Mouse (Mus musculus) CH12.LX (cell line): ENCODE data around the gene Tmeff1. TPM values are rescaled to one million over a fixed set of nuclear protein-coding genes. Genes with fewer than 3 reads are reported as not detected.

Experiments
- DNase-seq: peaks from one replicate; pipeline ENCODE4 v3.0.0-alpha.2; 2013; ENCODE audit errors: extremely low read depth
- H3K27ac ChIP-seq: 2 replicates; pipeline ENCODE4 v1.5.1; 2012; ENCODE audit warnings: low read depth, mild to moderate bottlenecking, control low read depth, moderate library complexity; ENCODE audit not compliant: insufficient read depth
- H3K27me3 ChIP-seq: replicated peaks from 2 replicates; pipeline ENCODE3; 2012; ENCODE audit warnings: inconsistent platforms
- H3K36me3 ChIP-seq, 2 experiments: replicated peaks in 1 of 2; 2 replicates each; pipeline versions ENCODE3 to v1.6.1; 2012; ENCODE audit warnings: inconsistent platforms in 1 of 2, low read length in 1 of 2, mild to moderate bottlenecking in 1 of 2, mixed read lengths in 1 of 2, moderate library complexity in 1 of 2; ENCODE audit not compliant: control insufficient read depth in 1 of 2, insufficient read depth in 1 of 2
- H3K4me1 ChIP-seq, 2 experiments: 2 replicates each; pipeline ENCODE4 v1.6.1; 2012; ENCODE audit warnings: inconsistent platforms in 1 of 2, moderate library complexity in 1 of 2; ENCODE audit not compliant: insufficient read depth in 2 of 2, control insufficient read depth in 1 of 2
- H3K4me2 ChIP-seq: 2 replicates; pipeline ENCODE4 v1.6.1; 2012; ENCODE audit warnings: low read depth, mild to moderate bottlenecking, control low read depth; ENCODE audit not compliant: poor library complexity, insufficient read depth, severe bottlenecking
- H3K4me3 ChIP-seq, 3 experiments: fragments of 150-350 bp in 1 of 3; sonication (generic) in 1 of 3; replicated peaks in 1 of 3; 2 replicates each; pipeline versions ENCODE3 to v1.5.1; 2011 to 2012; ENCODE audit warnings: low read depth in 2 of 3, low read length in 2 of 3, mild to moderate bottlenecking in 2 of 3, moderate library complexity in 2 of 3, control low read depth in 1 of 3, improper control_type of control experiment in 1 of 3, inconsistent platforms in 1 of 3, mixed read lengths in 1 of 3; ENCODE audit not compliant: poor library complexity in 1 of 3
- H3K79me2 ChIP-seq: replicated peaks from 2 replicates; pipeline ENCODE4 v1.6.1; 2012; ENCODE audit warnings: mild to moderate bottlenecking, moderate library complexity; ENCODE audit not compliant: control insufficient read depth, poor library complexity, insufficient read depth, severe bottlenecking; ENCODE audit errors: extremely low read depth
- H3K9ac ChIP-seq: 2 replicates; pipeline ENCODE4 v1.6.1; 2012; ENCODE audit warnings: low read depth, mild to moderate bottlenecking, control low read depth, moderate library complexity; ENCODE audit not compliant: insufficient read depth
- H3K9me3 ChIP-seq: replicated peaks from 2 replicates; pipeline ENCODE3; 2012; ENCODE audit warnings: low read length, inconsistent platforms, mixed read lengths
- BHLHE40 ChIP-seq: IDR thresholded peaks from 2 replicates; pipeline ENCODE4 v1.6.1; 2011; ENCODE audit warnings: mild to moderate bottlenecking, low read depth, low read length, improper control_type of control experiment
- CHD2 ChIP-seq: IDR thresholded peaks from 2 replicates; pipeline ENCODE4 v1.6.1; 2011; ENCODE audit warnings: low read length, improper control_type of control experiment
- CTCF ChIP-seq, 2 experiments: IDR thresholded peaks in 1 of 2; conservative IDR thresholded peaks in 1 of 2; 2 replicates each; pipeline ENCODE4 v1.5.1; 2011 to 2012; ENCODE audit warnings: low read depth in 2 of 2, low read length in 2 of 2, improper control_type of control experiment in 1 of 2, inconsistent platforms in 1 of 2, mild to moderate bottlenecking in 1 of 2, moderate library complexity in 1 of 2
- ELF1 ChIP-seq: IDR thresholded peaks from 2 replicates; pipeline ENCODE4 v1.6.1; 2014; ENCODE audit warnings: low read depth, mild to moderate bottlenecking, inconsistent platforms, low read length, improper control_type of control experiment
- GABPA ChIP-seq: IDR thresholded peaks from 2 replicates; pipeline ENCODE4 v1.6.1; 2012; ENCODE audit warnings: low read depth, low read length, improper control_type of control experiment, inconsistent platforms; ENCODE audit not compliant: insufficient replicate concordance
- IRF4 ChIP-seq: IDR thresholded peaks from 2 replicates; pipeline ENCODE4 v1.6.1; 2014; ENCODE audit warnings: low read depth, mild to moderate bottlenecking, inconsistent platforms, low read length, improper control_type of control experiment
- KAT2A ChIP-seq: IDR thresholded peaks from 2 replicates; pipeline ENCODE4 v1.6.1; 2012; ENCODE audit warnings: low read length, improper control_type of control experiment, inconsistent platforms; ENCODE audit not compliant: insufficient replicate concordance
- MAZ ChIP-seq: IDR thresholded peaks from 2 replicates; pipeline ENCODE4 v1.6.1; 2012; ENCODE audit warnings: low read depth, mild to moderate bottlenecking, inconsistent platforms, low read length, improper control_type of control experiment, moderate library complexity
- NELFE ChIP-seq: IDR thresholded peaks from 2 replicates; pipeline ENCODE4 v1.6.1; 2011; ENCODE audit warnings: low read depth, low read length, improper control_type of control experiment
- POLR2AphosphoS2 ChIP-seq: IDR thresholded peaks from 2 replicates; pipeline ENCODE4 v1.6.1; 2011; ENCODE audit warnings: low read depth, low read length, improper control_type of control experiment
- RAD21 ChIP-seq: IDR thresholded peaks from 2 replicates; pipeline ENCODE4 v1.6.1; 2011; ENCODE audit warnings: low read depth, mild to moderate bottlenecking, low read length, improper control_type of control experiment, moderate library complexity
- RCOR1 ChIP-seq: conservative IDR thresholded peaks from 2 replicates; pipeline ENCODE4 v1.6.1; 2012; ENCODE audit warnings: low read depth, mild to moderate bottlenecking, inconsistent platforms, low read length, improper control_type of control experiment
- SMC3 ChIP-seq: IDR thresholded peaks from 2 replicates; pipeline ENCODE4 v1.6.1; 2011; ENCODE audit warnings: low read depth, low read length, improper control_type of control experiment
- TBP ChIP-seq: conservative IDR thresholded peaks from 2 replicates; pipeline ENCODE4 v1.6.1; 2011; ENCODE audit warnings: low read depth, low read length, improper control_type of control experiment
- TCF12 ChIP-seq: IDR thresholded peaks from 2 replicates; pipeline ENCODE4 v1.6.1; 2014; ENCODE audit warnings: low read depth, mild to moderate bottlenecking, inconsistent platforms, low read length, improper control_type of control experiment
- UBTF ChIP-seq: IDR thresholded peaks from 2 replicates; pipeline ENCODE4 v1.6.1; 2012; ENCODE audit warnings: low read depth, mild to moderate bottlenecking, inconsistent platforms, low read length, improper control_type of control experiment, moderate library complexity
- USF2 ChIP-seq: conservative IDR thresholded peaks from 2 replicates; pipeline ENCODE4 v1.6.1; 2011; ENCODE audit warnings: low read depth, low read length, improper control_type of control experiment
- ZMIZ1 ChIP-seq: IDR thresholded peaks from 2 replicates; pipeline ENCODE4 v1.6.1; 2012; ENCODE audit warnings: low read depth, mild to moderate bottlenecking, inconsistent platforms, low read length, improper control_type of control experiment
- ZNF384 ChIP-seq: IDR thresholded peaks from 2 replicates; pipeline ENCODE4 v1.6.1; 2012; ENCODE audit warnings: low read depth, low read length, improper control_type of control experiment, inconsistent platforms
- dilution Hi-C: fragments of 300-500 bp; cut with MboI; formaldehyde crosslinking; loops from 2 replicates; pipeline ENCODE4 v1.14.3; 2020; ENCODE audit warnings: low sequenced_read_pairs; ENCODE audit not compliant: extremely low pct_unique_long_range_greater_than_20kb, extremely low pct_ligation_motif_present
- in situ Hi-C: fragments of 300-500 bp; cut with MboI; formaldehyde crosslinking; loops from 3 replicates; pipeline ENCODE4 v1.14.3; 2019; ENCODE audit warnings: low sequenced_read_pairs, low pct_ligation_motif_present, low pct_unique_long_range_greater_than_20kb, mixed read lengths
- polyA plus RNA-seq: library from polyadenylated mRNA; unstranded; fragments of >175 nt; gene quantifications from 2 replicates; pipeline ENCODE4 v1.2.1, GENCODE M21; 2012; ENCODE audit warnings: low read depth; ENCODE audit not compliant: insufficient read length
- total RNA-seq, 2 experiments: library from RNA; depleted of rRNA; stranded (reverse); fragments of 300-350 nt in 1 of 2; fragments of >200 nt in 1 of 2; gene quantifications; 2 replicates each; pipeline ENCODE4 v1.2.3; 2012 to 2014

Gene Tmeff1
- total and polyA plus RNA-seq, 3 experiments = 23.3 to 32.4 (median 29.6) TPM

- Histone ChIP-seq H3K9ac (no peak overlapping the region), H3K9me3 (no peaks in the 10 kb centered on the region), H3K4me3 (no peak overlapping the region), H3K4me2 (no peak overlapping the region), H3K4me1 (no peaks in the 10 kb centered on the region), H3K27me3 (no peaks in the 10 kb centered on the region), H3K79me2 (0 out of 2 replicates have a peak, but pooled peaks cover 4% of the 10 kb centered on the region), H3K27ac (no peak overlapping the region), H3K36me3 (peaks cover 0 to 16% of the 10 kb centered on the region in 2 experiments)
- TF ChIP-seq CHD2 (no peak), RAD21 (no peak), RCOR1 (no peak), POLR2AphosphoS2 (no peak), MAZ (no peak), NELFE (no peak)
- in situ Hi-C loops = no loop called here
- DNase-seq = no peak
- dilution Hi-C loops = no loop called here
These were observed 20.7 kb downstream of the Tmeff1 start for GRCm38 (mm10) chr4:48605650-48606049.

GRCm38 (mm10) chr4:48609485-48609884, 24.5 kb downstream of the Tmeff1 start:
- H3K27ac ChIP-seq = no peak overlapping the region
- H3K4me1 ChIP-seq = no peaks in the 10 kb centered on the region
- no peaks in the 10 kb centered on the region for H3K79me2 ChIP-seq
- H3K27me3 ChIP-seq = no peaks in the 10 kb centered on the region
- dilution Hi-C loops (no loop called here), in situ Hi-C loops (no loop called here)
- no peak overlapping the region for H3K4me3 ChIP-seq
- no peak for DNase-seq
- TF ChIP-seq ZNF384 (no peak), POLR2AphosphoS2 (no peak), SMC3 (no peak), USF2 (no peak), KAT2A (no peak), TCF12 (no peak), GABPA (no peak), UBTF (no peak), IRF4 (no peak), CHD2 (no peak), ELF1 (no peak), TBP (no peak), ZMIZ1 (no peak), MAZ (no peak), BHLHE40 (no peak), CTCF (conservative IDR thresholded peaks at IDR 0.05 in 1 of 2, IDR thresholded peaks at IDR 0.05 in 1 of 2; ENCODE audit: low read depth in 2 of 2, low read length in 2 of 2) (no peak)
- peaks cover 0 to 29% of the 10 kb centered on the region in 2 experiments for H3K36me3 ChIP-seq
- no peaks in the 10 kb centered on the region for H3K9me3 ChIP-seq
- H3K4me2 ChIP-seq = no peak overlapping the region
- no peak overlapping the region for H3K9ac ChIP-seq
